Comparison of ENCODE assay signal across 9 mouse cellular contexts in the genomic region with DNA sequence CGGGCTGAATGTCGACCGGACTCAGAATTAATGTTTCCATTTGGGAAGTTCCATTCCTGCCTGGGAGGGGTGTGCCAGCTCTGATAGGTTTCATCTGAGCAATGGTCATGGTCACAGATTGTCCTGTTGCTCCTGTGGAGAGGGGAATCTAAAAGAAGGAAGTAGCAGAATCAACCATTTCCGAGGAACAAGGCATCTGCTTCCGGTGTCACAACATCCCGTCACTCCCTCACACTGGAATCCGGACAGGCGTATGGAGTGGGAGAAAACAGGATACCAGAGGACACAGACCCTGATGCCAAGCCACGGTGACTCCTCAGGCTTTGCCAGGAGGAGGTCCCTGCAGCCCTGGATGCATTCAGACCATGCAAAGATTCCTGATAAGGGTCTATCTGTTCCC.
A peak's percentile ranks its signal among the peaks of the same experiment; 100 is the strongest.
DNase-seq lines count a peak whose midpoint lies in the region; ATAC-seq lines count a peak whose summit lies in the region.
"Had no signal": no experiment of that assay in that cellular context is flagged by ENCODE, and none has a peak within 500 bp of the region (broad histone marks: within the 10 kb centered on the region; RNA-seq: fewer than 3 reads in every experiment).

No protein-coding gene starts in this region.

- no peak overlapping the region for H3K4me3 ChIP-seq in heart, embryonic 11.5 days (ENCODE audit: low read depth, low read length)
- no peak overlapping the region for H3K4me3 ChIP-seq in lung, embryonic 16.5 days (ENCODE audit: low read length)

- H3K4me1 ChIP-seq in heart, embryonic 11.5 days (ENCODE audit: control insufficient read depth, insufficient read depth, low read length), result peaks cover 11% of the 10 kb centered on the region
- H3K4me1 ChIP-seq in lung, embryonic 16.5 days (replicated peaks; ENCODE audit: control insufficient read depth, insufficient read depth, low read length), result no peaks in the 10 kb centered on the region

- no peaks in the 10 kb centered on the region for H3K36me3 ChIP-seq in heart, embryonic 11.5 days (ENCODE audit: control insufficient read depth, insufficient read depth, low read length)
- H3K36me3 ChIP-seq in lung, embryonic 16.5 days (ENCODE audit: control insufficient read depth, insufficient read depth, low read length), result no peaks in the 10 kb centered on the region

- H3K9me3 ChIP-seq in heart, embryonic 11.5 days (replicated peaks; ENCODE audit: control insufficient read depth, low read length), result no peaks in the 10 kb centered on the region
- H3K9me3 ChIP-seq in lung, embryonic 16.5 days (ENCODE audit: control insufficient read depth, low read length), result no peaks in the 10 kb centered on the region

- WGBS in heart, embryonic 11.5 days (ENCODE audit: insufficient replicate concordance), result 42% methylated on average over 9 of the region's 9 CpGs
- WGBS in lung, embryonic 16.5 days, result 67% methylated on average over 9 of the region's 9 CpGs

- H3K27ac ChIP-seq in heart, embryonic 11.5 days (ENCODE audit: low read depth, low read length), result no peak overlapping the region
- no peak overlapping the region for H3K27ac ChIP-seq in lung, embryonic 16.5 days (ENCODE audit: low read length)

- ATAC-seq in heart, embryonic 11.5 days (replicated peaks; ENCODE audit: insufficient number of reproducible peaks, low FRiP score, low TSS enrichment), result no peak
- ATAC-seq in granulocyte monocyte progenitor cell, adult 5-6 weeks (replicated peaks; ENCODE audit: poor library complexity, severe bottlenecking), result peak; percentile 84
- peak; percentile 45; the same call in 1 of the 2 replicates for ATAC-seq in lung, embryonic 16.5 days (ENCODE audit: low read depth)
- ATAC-seq: inflammation-experienced regulatory T-cells, adult 6 months had no signal

- no peak overlapping the region for H3K9ac ChIP-seq in heart, embryonic 11.5 days (ENCODE audit: low read depth, low read length)
- no peak overlapping the region for H3K9ac ChIP-seq in lung, embryonic 16.5 days (ENCODE audit: low read length)

- peak; percentile 28 to 38 for DNase-seq in heart, adult 18-20 months
- peak; percentile 8 to 9 for DNase-seq in heart, postnatal 36 days
- no peak for DNase-seq in thymus, postnatal 14 days
- no peak for DNase-seq in gastrocnemius, adult 18-20 months (ENCODE audit: low spot score)
- no peak for DNase-seq in layer of hippocampus, adult 18-20 months (ENCODE audit: low spot score in 2 of 2)

- no peaks in the 10 kb centered on the region for H3K27me3 ChIP-seq in heart, embryonic 11.5 days (ENCODE audit: control insufficient read depth, insufficient read depth, low read length)
- H3K27me3 ChIP-seq in lung, embryonic 16.5 days (ENCODE audit: control insufficient read depth, insufficient read depth, low read depth, low read length), result peaks cover 2% of the 10 kb centered on the region; the same call in 1 of the 2 replicates

- H3K4me2 ChIP-seq in heart, embryonic 11.5 days, result no peak overlapping the region
- H3K4me2 ChIP-seq in lung, embryonic 16.5 days (ENCODE audit: low read depth, low read length), result no peak overlapping the region

- intact Hi-C loops in heart, postnatal 36 days (cut with DNase I), result no loop called here

Comparison
In these comparisons a context has a peak if more than half of its experiments do, and no peak if none do; other contexts are left out.
1. DNase-seq: peak in heart, adult 18-20 months (2 of 2) and heart, postnatal 36 days (2 of 2); none in thymus, postnatal 14 days (single experiment), gastrocnemius, adult 18-20 months (single experiment) and layer of hippocampus, adult 18-20 months (0 of 2).